Mouse (Mus musculus) hindbrain, postnatal 0 days (tissue): Measurements from ENCODE around the gene Copz1. TPM values are rescaled to one million over a fixed set of nuclear protein-coding genes. Genes with fewer than 3 reads are reported as not detected.

Experiments used
- ATAC-seq: fragments of 200-750 bp; cut with Nextera tagmentation; 2 replicates; pipeline ENCODE4 v1.8.0; 2017; ENCODE audit warnings: mild to moderate bottlenecking, moderate TSS enrichment, moderate library complexity
- DNase-seq: peaks from one replicate; pipeline ENCODE4 v3.0.0-alpha.2; 2015; ENCODE audit warnings: low spot score
- H3K27ac ChIP-seq: fragments of 300-500 bp; sonication (generic); 2 replicates; pipeline ENCODE4 v1.5.1; 2014; ENCODE audit warnings: mild to moderate bottlenecking
- H3K27me3 ChIP-seq: fragments of 300-500 bp; sonication (generic); 2 replicates; pipeline ENCODE4 v1.6.1; 2014; ENCODE audit warnings: low read length, mixed read lengths; ENCODE audit not compliant: insufficient read depth
- H3K36me3 ChIP-seq: fragments of 300-500 bp; sonication (generic); 2 replicates; pipeline ENCODE4 v1.6.1; 2014; ENCODE audit warnings: low read length, mixed read lengths; ENCODE audit not compliant: insufficient read depth
- H3K4me1 ChIP-seq: fragments of 300-500 bp; sonication (generic); 2 replicates; pipeline ENCODE4 v1.6.1; 2014; ENCODE audit warnings: antibody characterized with exemption, low read length, mixed read lengths; ENCODE audit not compliant: insufficient read depth
- H3K4me2 ChIP-seq: fragments of 300-500 bp; sonication (generic); 2 replicates; pipeline ENCODE4 v1.6.1; 2014; ENCODE audit warnings: low read depth, mild to moderate bottlenecking, low read length, moderate library complexity, mixed read lengths
- H3K4me3 ChIP-seq: fragments of 300-500 bp; sonication (generic); 2 replicates; pipeline ENCODE4 v1.5.1; 2014; ENCODE audit warnings: low read length
- H3K9ac ChIP-seq: fragments of 300-500 bp; sonication (generic); replicated peaks from 2 replicates; pipeline ENCODE4 v1.6.1; 2014; ENCODE audit warnings: mild to moderate bottlenecking, low read length, moderate library complexity, mixed read lengths
- H3K9me3 ChIP-seq: fragments of 300-500 bp; sonication (generic); 2 replicates; pipeline ENCODE4 v1.6.1; 2016; ENCODE audit warnings: low read length, mixed read lengths
- CTCF ChIP-seq: IDR thresholded peaks from 2 replicates; pipeline ENCODE4 v1.5.1; 2016; ENCODE audit warnings: antibody characterized with exemption, control low read depth, low read depth
- WGBS: fragments of 180-500 bp; shearing (Covaris S2); extraction: QIAGEN DNeasy Blood & Tissue Kit; methylation state at CpG from one replicate; pipeline ENCODE4 v1.1.7; 2014; 5-methylcytosine and 5-hydroxymethylcytosine counted together
- polyA plus RNA-seq: library from polyadenylated mRNA; unstranded; fragments of >200 nt; fragmentation: Nextera tagmentation; extraction: Ambion mirVana; gene quantifications from 2 replicates; pipeline ENCODE4 v1.2.1, GENCODE M21; 2015
- total RNA-seq: library from RNA; depleted of rRNA; stranded (reverse); fragments of >200 nt; gene quantifications from 2 replicates; pipeline ENCODE4 v1.2.3, GENCODE M21; 2014

Copz1 gene
- total and polyA plus RNA-seq, 2 experiments from 2014 or later, result 155 to 181 TPM

GRCm38 (mm10) chr15:103252660-103253059 is 19.9 kb upstream of the Copz1 start:
- no peaks in the 10 kb centered on the region for H3K9me3 ChIP-seq
- no peak overlapping the region for H3K9ac ChIP-seq
- H3K27ac ChIP-seq, result no peak overlapping the region
- no peak for ATAC-seq
- no peak for TF ChIP-seq CTCF
- 89% methylated on average over 3 of the region's 3 CpGs for WGBS
- H3K27me3 ChIP-seq, result no peaks in the 10 kb centered on the region
- no peak for DNase-seq
- H3K4me3 ChIP-seq, result no peak overlapping the region
- no peaks in the 10 kb centered on the region; the same call in 1 of the 2 replicates for H3K4me1 ChIP-seq
- peaks cover 14% of the 10 kb centered on the region for H3K36me3 ChIP-seq
- no peak overlapping the region for H3K4me2 ChIP-seq

- H3K4me1 ChIP-seq, result no peaks in the 10 kb centered on the region; the same call in 1 of the 2 replicates
- ATAC-seq (no peak), DNase-seq (no peak)
- no peak for TF ChIP-seq CTCF
- H3K9me3 ChIP-seq, result no peaks in the 10 kb centered on the region
- no peak overlapping the region for H3K27ac ChIP-seq
- H3K4me2 ChIP-seq, result no peak overlapping the region
- 100% methylated on average over 1 of the region's 1 CpGs for WGBS
- no peak overlapping the region for H3K4me3 ChIP-seq
- no peaks in the 10 kb centered on the region for H3K27me3 ChIP-seq
- peaks cover 8% of the 10 kb centered on the region for H3K36me3 ChIP-seq
- no peak overlapping the region for H3K9ac ChIP-seq
Observed at GRCm38 (mm10) chr15:103253352-103253751, 19.2 kb upstream of the Copz1 start.

GRCm38 (mm10) chr15:103255169-103255568 is 17.3 kb upstream of the Copz1 start:
- Histone ChIP-seq H3K4me3 (peak overlapping the region; percentile 35), H3K27ac (no peak overlapping the region), H3K9ac (peak overlapping the region; percentile 42; the same call in 1 of the 2 replicates), H3K9me3 (no peaks in the 10 kb centered on the region), H3K4me1 (no peaks in the 10 kb centered on the region; the same call in 1 of the 2 replicates), H3K4me2 (peak overlapping the region; percentile 73), H3K36me3 (no peaks in the 10 kb centered on the region), H3K27me3 (no peaks in the 10 kb centered on the region)
- whole genome bisulfite sequencing, result 1% methylated on average over 25 of the region's 25 CpGs
- DNase-seq (peak; percentile 32), ATAC-seq (peak; percentile 53)
- peak; percentile 42 for TF ChIP-seq CTCF

- no peak for TF ChIP-seq CTCF
- no peak overlapping the region for H3K4me3 ChIP-seq
- H3K27ac ChIP-seq, result no peak overlapping the region
- no peaks in the 10 kb centered on the region; the same call in 1 of the 2 replicates for H3K4me1 ChIP-seq
- H3K9ac ChIP-seq, result no peak overlapping the region
- ATAC-seq (no peak), DNase-seq (no peak)
- H3K27me3 ChIP-seq, result no peaks in the 10 kb centered on the region
- H3K36me3 ChIP-seq, result no peaks in the 10 kb centered on the region
- H3K4me2 ChIP-seq, result no peak overlapping the region
- no peaks in the 10 kb centered on the region for H3K9me3 ChIP-seq
- WGBS, result 90% methylated on average over 6 of the region's 6 CpGs
Observed at GRCm38 (mm10) chr15:103256210-103256986, 16.1 kb upstream of the Copz1 start.

- Histone ChIP-seq H3K9ac (no peak within 1 kb of the TSS), H3K4me2 (peak within 1 kb of the TSS; percentile 30), H3K9me3 (no peaks in the 10 kb centered on the region), H3K27me3 (no peaks in the 10 kb centered on the region), H3K27ac (no peak within 1 kb of the TSS), H3K4me1 (no peaks in the 10 kb centered on the region; the same call in 1 of the 2 replicates), H3K36me3 (no peaks in the 10 kb centered on the region), H3K4me3 (no peak within 1 kb of the TSS)
- DNase-seq (peak; percentile 7), ATAC-seq (0 out of 2 replicates have a peak, but pooled peaks have one; percentile 43)
- TF ChIP-seq CTCF, result no peak
- WGBS, result 17% methylated on average over 15 of the region's 15 CpGs
Observed at GRCm38 (mm10) chr15:103257790-103258728, 14.5 kb upstream of the Copz1 start, which contains the start of gene Nfe2. Gene Nfe2 (minus strand): TSS chr15:103258403.

- Histone ChIP-seq H3K27ac (no peak overlapping the region), H3K4me1 (no peaks in the 10 kb centered on the region; the same call in 1 of the 2 replicates), H3K9ac (no peak overlapping the region), H3K4me3 (no peak overlapping the region), H3K36me3 (no peaks in the 10 kb centered on the region), H3K9me3 (no peaks in the 10 kb centered on the region), H3K27me3 (no peaks in the 10 kb centered on the region), H3K4me2 (no peak overlapping the region)
- DNase-seq (no peak), ATAC-seq (no peak)
- 89% methylated on average over 5 of the region's 5 CpGs for WGBS
- no peak for TF ChIP-seq CTCF
Observed at GRCm38 (mm10) chr15:103259162-103259561, 13.4 kb upstream of the Copz1 start.
